Mouse (Mus musculus): ENCODE measurements at regions not wholly inside any gene's neighbourhood (a gene's known extent, or its start where the extent isn't known, plus 50 kb on each side); places are given as distances from the start of the nearest gene placed in this dataset.

DNA sequence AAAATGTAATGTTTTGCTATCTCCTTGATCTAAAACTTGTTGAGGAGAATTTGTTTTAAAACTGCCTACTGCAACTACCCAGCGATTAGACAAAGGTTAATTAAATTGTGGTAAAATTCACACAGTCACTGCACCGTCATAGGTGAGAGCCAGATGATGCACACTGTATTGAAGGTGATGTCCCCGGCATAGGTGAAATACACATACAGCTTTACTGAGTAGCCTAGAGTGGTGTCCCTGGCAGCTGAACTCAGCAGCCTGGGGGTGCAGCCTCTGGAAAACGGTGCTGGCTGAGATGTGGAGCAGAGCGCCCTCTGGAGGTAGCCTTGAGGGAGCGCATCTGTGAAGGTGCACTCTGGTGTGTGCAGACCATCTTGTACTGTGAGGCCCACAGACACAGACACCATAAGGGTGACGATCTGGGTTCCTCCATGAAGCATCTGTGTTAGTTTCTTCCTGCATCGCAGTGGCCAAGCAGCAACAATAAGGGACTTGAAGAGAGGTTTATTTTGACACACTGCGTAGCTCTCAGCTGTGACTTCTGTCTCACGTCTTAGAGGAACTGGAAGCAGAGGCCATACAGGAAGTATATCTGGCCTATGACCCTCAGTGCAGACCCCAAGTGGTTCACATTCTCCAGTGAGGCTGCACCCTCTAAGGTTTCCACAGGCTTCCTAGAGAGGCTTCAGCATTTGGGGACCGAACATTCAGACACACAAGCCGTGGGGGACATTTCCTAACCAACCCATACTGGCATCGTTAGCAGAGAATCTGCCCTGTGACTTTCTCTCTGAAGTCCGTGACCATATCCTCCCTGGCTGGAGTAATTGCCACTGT, 68.6 kb upstream of the 1700021F07Rik start:
- Histone ChIP-seq H3K36me3 (ENCODE audit: control insufficient read depth, insufficient read depth, low read length) (no peaks in the 10 kb centered on the region), H3K27ac (ENCODE audit: insufficient read depth, low read depth, low read length) (no peak overlapping the region), H3K4me3 (ENCODE audit: insufficient read depth, low read depth, low read length) (no peak overlapping the region), H3K4me1 (ENCODE audit: control insufficient read depth, insufficient read depth, low read length) (no peaks in the 10 kb centered on the region), H3K27me3 (replicated peaks; ENCODE audit: control insufficient read depth, insufficient read depth, low read length) (no peaks in the 10 kb centered on the region)
- no peak for TF ChIP-seq POLR2A (IDR thresholded peaks at IDR 0.05; ENCODE audit: low read depth, low read length)
- TF ChIP-seq CTCF (conservative IDR thresholded peaks at IDR 0.05; ENCODE audit: insufficient read depth, insufficient read length, low read depth, low read length) = peak; percentile 83
- WGBS = 77% methylated on average over 14 of the region's 14 CpGs
- peak; percentile 50 for DNase-seq

DNA sequence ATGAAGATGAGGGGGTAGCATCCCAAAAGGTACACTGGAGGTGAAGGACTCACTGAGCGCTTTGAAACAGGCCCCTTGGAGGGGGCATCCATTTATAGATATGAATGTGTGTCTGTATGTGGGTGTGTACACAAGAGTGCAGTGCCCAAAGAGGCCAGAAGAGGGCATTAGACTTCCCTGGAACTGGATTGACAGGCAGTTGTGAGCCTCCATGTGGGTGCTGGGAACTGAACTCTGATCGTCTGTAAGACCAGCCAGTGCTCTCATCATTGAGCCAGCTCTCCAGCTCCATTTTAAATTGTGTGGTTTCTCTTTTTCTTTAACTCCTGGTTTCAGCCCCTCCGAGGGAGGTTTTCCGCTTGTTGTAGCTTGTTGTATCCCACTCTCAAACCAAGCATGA, 67.6 kb upstream of the 1700021F07Rik start:
- DNase-seq = no peak
- no peaks in the 10 kb centered on the region for H3K36me3 ChIP-seq (ENCODE audit: control insufficient read depth, insufficient read depth, low read length)
- no peaks in the 10 kb centered on the region for H3K4me1 ChIP-seq (ENCODE audit: control insufficient read depth, insufficient read depth, low read length)
- H3K27ac ChIP-seq (ENCODE audit: insufficient read depth, low read depth, low read length) = no peak overlapping the region
- H3K4me3 ChIP-seq (ENCODE audit: insufficient read depth, low read depth, low read length) = no peak overlapping the region
- 96% methylated on average over 4 of the region's 4 CpGs for WGBS
- no peaks in the 10 kb centered on the region for H3K27me3 ChIP-seq (replicated peaks; ENCODE audit: control insufficient read depth, insufficient read depth, low read length)
- TF ChIP-seq CTCF (conservative IDR thresholded peaks at IDR 0.05; ENCODE audit: insufficient read depth, insufficient read length, low read depth, low read length) (no peak), POLR2A (IDR thresholded peaks at IDR 0.05; ENCODE audit: low read depth, low read length) (no peak)

DNA sequence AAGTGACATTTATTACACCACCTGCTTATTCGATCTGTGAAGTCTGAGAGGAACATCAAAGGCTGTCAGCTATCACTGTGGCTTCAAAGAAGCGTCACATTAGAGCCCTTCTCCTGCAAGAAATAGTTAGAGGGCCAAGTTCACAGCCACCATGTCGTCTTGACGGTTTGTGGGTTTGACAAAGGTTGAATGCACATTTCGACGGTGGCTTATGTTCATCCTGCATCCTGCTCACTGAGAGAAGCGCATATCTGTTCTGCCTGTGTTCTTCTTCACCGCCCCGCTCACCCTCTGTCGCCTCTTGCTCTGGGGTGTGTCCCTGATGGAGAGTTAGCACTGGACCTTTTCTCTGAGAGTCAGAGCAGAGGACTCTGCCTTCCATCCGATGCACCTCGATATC, 67.2 kb upstream of the 1700021F07Rik start:
- Histone ChIP-seq H3K27me3 (replicated peaks; ENCODE audit: control insufficient read depth, insufficient read depth, low read length) (no peaks in the 10 kb centered on the region), H3K4me1 (ENCODE audit: control insufficient read depth, insufficient read depth, low read length) (no peaks in the 10 kb centered on the region), H3K27ac (ENCODE audit: insufficient read depth, low read depth, low read length) (no peak overlapping the region), H3K36me3 (ENCODE audit: control insufficient read depth, insufficient read depth, low read length) (no peaks in the 10 kb centered on the region), H3K4me3 (ENCODE audit: insufficient read depth, low read depth, low read length) (no peak overlapping the region)
- TF ChIP-seq CTCF (conservative IDR thresholded peaks at IDR 0.05; ENCODE audit: insufficient read depth, insufficient read length, low read depth, low read length) (no peak), POLR2A (IDR thresholded peaks at IDR 0.05; ENCODE audit: low read depth, low read length) (no peak)
- no peak for DNase-seq
- 72% methylated on average over 12 of the region's 12 CpGs for WGBS

DNA sequence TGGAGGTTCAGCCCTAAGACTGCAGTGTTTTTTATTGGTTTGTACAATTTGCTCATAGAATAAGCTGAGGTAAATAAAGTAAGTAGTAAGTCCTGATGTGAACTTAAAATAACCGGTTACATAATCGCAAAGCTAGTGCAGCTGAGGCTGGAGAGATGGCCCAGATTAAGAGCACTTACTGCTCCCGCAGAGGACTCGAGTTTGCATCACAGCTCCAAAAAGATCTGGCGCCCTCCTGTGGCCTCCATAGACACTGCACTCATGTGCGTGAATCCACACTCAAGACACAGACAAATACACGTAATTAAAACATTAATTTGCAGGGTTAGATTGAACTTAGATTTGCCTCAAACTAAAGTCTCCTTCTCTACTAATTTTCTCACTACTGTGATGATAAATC, 66.3 kb upstream of the 1700021F07Rik start:
- DNase-seq = no peak
- Histone ChIP-seq H3K36me3 (ENCODE audit: control insufficient read depth, insufficient read depth, low read length) (no peaks in the 10 kb centered on the region), H3K4me3 (ENCODE audit: insufficient read depth, low read depth, low read length) (no peak overlapping the region), H3K27ac (ENCODE audit: insufficient read depth, low read depth, low read length) (no peak overlapping the region), H3K27me3 (replicated peaks; ENCODE audit: control insufficient read depth, insufficient read depth, low read length) (no peaks in the 10 kb centered on the region), H3K4me1 (ENCODE audit: control insufficient read depth, insufficient read depth, low read length) (no peaks in the 10 kb centered on the region)
- TF ChIP-seq POLR2A (IDR thresholded peaks at IDR 0.05; ENCODE audit: low read depth, low read length) (no peak), CTCF (conservative IDR thresholded peaks at IDR 0.05; ENCODE audit: insufficient read depth, insufficient read length, low read depth, low read length) (no peak)
- 82% methylated on average over 7 of the region's 7 CpGs for WGBS

DNA sequence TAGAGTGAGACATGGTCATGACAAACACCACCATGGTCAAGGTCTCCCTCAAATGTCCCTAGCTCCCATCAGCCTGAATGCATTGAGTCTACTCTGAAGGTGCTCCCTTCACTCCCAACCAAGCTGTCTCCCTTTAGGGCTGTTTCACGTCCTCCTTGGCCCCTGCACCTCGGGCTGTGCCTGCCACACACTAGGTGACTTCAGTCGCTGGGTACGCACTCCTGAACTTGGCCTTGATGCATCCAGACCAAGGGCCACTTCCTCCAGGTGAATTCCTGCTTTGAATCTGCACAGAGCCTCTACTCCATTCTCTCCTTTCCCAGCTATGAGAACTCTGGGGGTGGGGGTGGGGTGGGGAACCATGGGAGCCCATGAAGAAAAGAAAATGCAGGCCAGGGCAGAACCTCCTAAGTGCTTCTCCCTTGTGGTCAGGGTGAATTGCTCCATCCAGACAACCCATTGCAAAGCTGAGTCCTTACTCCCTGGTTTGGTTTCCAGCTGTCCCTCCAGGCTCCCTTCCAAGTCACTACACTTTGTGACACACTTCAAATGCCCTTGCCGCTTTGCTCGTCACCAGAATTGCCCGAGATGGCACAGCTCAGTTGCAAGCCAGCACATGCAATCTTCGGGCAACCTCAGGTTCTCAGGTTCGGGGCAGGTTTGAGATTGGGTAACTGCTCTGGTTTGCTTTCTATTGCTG, 65.3 kb upstream of the 1700021F07Rik start:
- Histone ChIP-seq H3K27me3 (replicated peaks; ENCODE audit: control insufficient read depth, insufficient read depth, low read length) (no peaks in the 10 kb centered on the region), H3K27ac (ENCODE audit: insufficient read depth, low read depth, low read length) (no peak overlapping the region), H3K4me1 (ENCODE audit: control insufficient read depth, insufficient read depth, low read length) (no peaks in the 10 kb centered on the region), H3K36me3 (ENCODE audit: control insufficient read depth, insufficient read depth, low read length) (no peaks in the 10 kb centered on the region), H3K4me3 (ENCODE audit: insufficient read depth, low read depth, low read length) (no peak overlapping the region)
- WGBS = 89% methylated on average over 9 of the region's 9 CpGs
- no peak for DNase-seq
- TF ChIP-seq CTCF (conservative IDR thresholded peaks at IDR 0.05; ENCODE audit: insufficient read depth, insufficient read length, low read depth, low read length) = no peak

DNA sequence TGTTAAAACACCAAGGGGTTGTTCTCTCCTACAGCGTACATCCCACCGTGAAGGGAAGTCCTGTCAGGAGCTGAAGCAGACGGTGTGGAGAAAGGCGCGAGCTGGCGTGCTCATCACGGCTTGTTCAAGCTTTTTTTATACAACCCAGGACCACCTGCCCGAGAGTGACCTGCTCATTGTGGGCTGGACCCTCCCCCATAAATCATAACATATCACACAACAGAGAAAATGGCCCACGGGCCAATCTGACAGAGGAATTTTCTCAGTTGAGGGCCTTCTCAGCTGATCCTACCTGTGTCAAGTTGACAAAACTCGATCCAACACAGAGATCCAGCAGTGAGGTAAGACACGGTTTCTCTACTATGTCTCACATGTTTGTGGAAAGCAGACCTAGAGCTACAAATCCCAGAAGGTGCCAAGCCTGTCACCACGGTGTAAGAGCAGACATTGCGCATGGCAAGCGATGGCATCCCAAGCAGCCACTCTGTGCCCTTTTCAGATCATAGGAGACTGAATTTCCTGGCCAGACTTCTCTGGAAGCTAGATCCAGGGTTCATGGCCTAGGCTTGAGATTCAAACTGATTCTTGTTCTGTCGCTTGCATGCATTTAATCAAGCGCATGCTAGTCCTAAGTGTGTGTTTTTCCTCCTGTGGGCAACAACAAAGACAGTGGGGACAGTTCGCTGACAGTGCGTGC, 64.6 kb upstream of the 1700021F07Rik start:
- WGBS = 93% methylated on average over 18 of the region's 18 CpGs
- H3K4me3 ChIP-seq (ENCODE audit: insufficient read depth, low read depth, low read length) = no peak overlapping the region
- H3K27ac ChIP-seq (ENCODE audit: insufficient read depth, low read depth, low read length) = no peak overlapping the region
- no peaks in the 10 kb centered on the region for H3K4me1 ChIP-seq (ENCODE audit: control insufficient read depth, insufficient read depth, low read length)
- H3K27me3 ChIP-seq (replicated peaks; ENCODE audit: control insufficient read depth, insufficient read depth, low read length) = no peaks in the 10 kb centered on the region
- DNase-seq = no peak
- no peak for TF ChIP-seq CTCF (conservative IDR thresholded peaks at IDR 0.05; ENCODE audit: insufficient read depth, insufficient read length, low read depth, low read length)
- TF ChIP-seq POLR2A (IDR thresholded peaks at IDR 0.05; ENCODE audit: low read depth, low read length) = no peak
- no peaks in the 10 kb centered on the region for H3K36me3 ChIP-seq (ENCODE audit: control insufficient read depth, insufficient read depth, low read length)

DNA sequence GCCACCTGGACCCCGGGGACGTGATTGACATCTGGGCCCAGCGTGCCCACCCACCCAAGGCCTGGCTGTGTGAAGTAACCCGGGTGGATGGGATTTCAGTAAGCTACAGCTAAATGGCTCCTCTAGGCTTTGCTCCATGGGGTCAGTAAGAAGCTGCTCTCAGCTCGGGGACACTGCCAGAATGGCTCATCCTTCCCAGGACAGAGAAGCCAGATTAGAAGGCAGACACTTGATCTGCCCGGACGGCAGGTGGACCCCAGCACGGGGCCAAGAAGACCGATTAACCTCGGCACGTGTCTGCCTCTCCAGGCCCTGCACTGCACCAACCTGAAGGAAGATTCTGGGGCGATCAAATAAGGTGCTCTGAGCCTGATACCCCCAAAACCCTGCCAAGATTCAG, 63.5 kb upstream of the 1700021F07Rik start:
- no peak overlapping the region for H3K4me3 ChIP-seq (ENCODE audit: insufficient read depth, low read depth, low read length)

More for the DNA sequence above, 63.5 kb upstream of the 1700021F07Rik start:
- 79% methylated on average over 12 of the region's 12 CpGs for WGBS
- Histone ChIP-seq H3K36me3 (ENCODE audit: control insufficient read depth, insufficient read depth, low read length) (no peaks in the 10 kb centered on the region), H3K27me3 (replicated peaks; ENCODE audit: control insufficient read depth, insufficient read depth, low read length) (no peaks in the 10 kb centered on the region), H3K27ac (ENCODE audit: insufficient read depth, low read depth, low read length) (no peak overlapping the region), H3K4me1 (ENCODE audit: control insufficient read depth, insufficient read depth, low read length) (no peaks in the 10 kb centered on the region)
- DNase-seq = no peak
- no peak for TF ChIP-seq CTCF (conservative IDR thresholded peaks at IDR 0.05; ENCODE audit: insufficient read depth, insufficient read length, low read depth, low read length)
- TF ChIP-seq POLR2A (IDR thresholded peaks at IDR 0.05; ENCODE audit: low read depth, low read length) = no peak
